Mouse (Mus musculus) forebrain, embryonic 15.5 days (tissue): ENCODE data around the gene Il25. TPM values are rescaled to one million over a fixed set of nuclear protein-coding genes. Genes with fewer than 3 reads are reported as not detected.
A peak's percentile ranks its signal among the peaks of the same experiment; 100 is the strongest.

Experiments
- ATAC-seq: fragments of 200-750 bp; cut with Nextera tagmentation; replicated peaks from 2 replicates; pipeline ENCODE4 v1.8.0; 2017; ENCODE audit warnings: mild to moderate bottlenecking, moderate TSS enrichment, moderate library complexity
- H3K27ac ChIP-seq: fragments of 300-500 bp; sonication (generic); replicated peaks from 2 replicates; pipeline ENCODE4 v1.5.1; 2015; ENCODE audit warnings: mild to moderate bottlenecking, inconsistent platforms
- H3K27me3 ChIP-seq: fragments of 300-500 bp; sonication (generic); 2 replicates; pipeline ENCODE4 v1.6.1; 2015; ENCODE audit warnings: inconsistent platforms
- H3K36me3 ChIP-seq: fragments of 300-500 bp; sonication (generic); 2 replicates; pipeline ENCODE4 v1.6.1; 2015; ENCODE audit warnings: mild to moderate bottlenecking, inconsistent platforms
- H3K4me1 ChIP-seq: fragments of 300-500 bp; sonication (generic); 2 replicates; pipeline ENCODE4 v1.6.1; 2015; ENCODE audit warnings: inconsistent platforms
- H3K4me2 ChIP-seq: fragments of 300-500 bp; sonication (generic); replicated peaks from 2 replicates; pipeline ENCODE4 v1.6.1; 2015; ENCODE audit warnings: mild to moderate bottlenecking, inconsistent platforms
- H3K4me3 ChIP-seq: fragments of 300-500 bp; sonication (generic); 2 replicates; pipeline ENCODE4 v1.5.1; 2015; ENCODE audit warnings: mild to moderate bottlenecking, inconsistent platforms
- H3K9ac ChIP-seq: fragments of 300-500 bp; sonication (generic); replicated peaks from 2 replicates; pipeline ENCODE4 v1.6.1; 2015; ENCODE audit warnings: mild to moderate bottlenecking, inconsistent platforms
- H3K9me3 ChIP-seq: fragments of 300-500 bp; sonication (generic); 2 replicates; pipeline ENCODE4 v1.6.1; 2016; ENCODE audit warnings: inconsistent platforms
- WGBS: fragments of 180-500 bp; shearing (Covaris S2); methylation state at CpG from one replicate; pipeline ENCODE4 v1.1.7; 2015; ENCODE audit warnings: mixed read lengths; 5-methylcytosine and 5-hydroxymethylcytosine counted together
- polyA plus RNA-seq: library from polyadenylated mRNA; unstranded; fragments of >200 nt; fragmentation: Nextera tagmentation; extraction: Ambion mirVana; gene quantifications from 2 replicates; pipeline ENCODE4 v1.2.1, GENCODE M21; 2015

Gene Il25
- 0.27 and 0.29 TPM in 2 replicates for polyA plus RNA-seq

DNA sequence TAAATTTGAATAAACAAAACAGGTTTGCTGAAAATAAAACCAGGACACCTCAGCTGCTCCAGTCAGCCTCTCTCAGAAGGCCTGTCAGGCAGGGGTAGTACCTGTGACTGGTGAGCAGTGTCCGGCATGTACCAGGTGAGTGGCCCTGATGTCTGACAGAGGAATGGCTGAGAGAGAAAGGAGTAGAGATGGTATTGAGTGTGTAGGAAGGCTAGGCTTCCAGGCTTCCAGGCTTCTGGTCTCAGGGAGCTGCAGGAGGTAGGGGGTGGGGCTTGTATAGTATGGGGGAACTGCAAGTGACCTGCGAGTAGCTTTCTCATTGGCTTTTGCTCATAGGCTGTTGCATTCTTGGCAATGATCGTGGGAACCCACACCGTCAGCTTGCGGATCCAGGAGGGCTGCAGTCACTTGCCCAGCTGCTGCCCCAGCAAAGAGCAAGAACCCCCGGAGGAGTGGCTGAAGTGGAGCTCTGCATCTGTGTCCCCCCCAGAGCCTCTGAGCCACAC is at the start of gene Il25:
TSS of gene Il25 (plus strand) at position 51 of the 506 bp plus-strand sequence.
- H3K4me3 ChIP-seq = no peak within 1 kb of the TSS
- H3K27ac ChIP-seq = no peak within 1 kb of the TSS
- H3K27me3 ChIP-seq = no peaks in the 10 kb centered on the region
- H3K36me3 ChIP-seq = no peaks in the 10 kb centered on the region
- WGBS = 35% methylated on average over 6 of the region's 6 CpGs
- no peak within 1 kb of the TSS for H3K4me2 ChIP-seq
- no peak within 1 kb of the TSS for H3K9ac ChIP-seq
- peaks cover 15% of the 10 kb centered on the region for H3K4me1 ChIP-seq
- no peaks in the 10 kb centered on the region for H3K9me3 ChIP-seq
- no peak for ATAC-seq

GRCm38 (mm10) chr14:54883154-54884021 is 49.1 kb upstream of the Il25 start, which contains the start of the genes Bcl2l2 and Gm20521:
Gene Bcl2l2, plus strand, starts transcription at chr14:54883377.
Gene Gm20521, plus strand, starts transcription at chr14:54883441.
- WGBS = under 1% methylated on average over 27 of the region's 27 CpGs

GRCm38 (mm10) chr14:54884022-54884712 is 48.3 kb upstream of the Il25 start:
- Histone ChIP-seq H3K9ac (peak overlapping the region; percentile 73), H3K4me2 (peak overlapping the region; percentile 74), H3K4me1 (peaks cover 26% of the 10 kb centered on the region), H3K27me3 (no peaks in the 10 kb centered on the region), H3K4me3 (peak overlapping the region; percentile 57), H3K27ac (peak overlapping the region; percentile 85), H3K36me3 (no peaks in the 10 kb centered on the region), H3K9me3 (no peaks in the 10 kb centered on the region)
- WGBS = 32% methylated on average over 21 of the region's 21 CpGs
- ATAC-seq = peak; percentile 2; the same call in 1 of the 2 replicates

More at GRCm38 (mm10) chr14:54883154-54884021, 49.1 kb upstream of the Il25 start, which contains the start of the genes Bcl2l2 and Gm20521:
- Histone ChIP-seq H3K4me2 (peak within 1 kb of the TSS; percentile 74), H3K9ac (peak within 1 kb of the TSS; percentile 73), H3K4me1 (peaks cover 26% of the 10 kb centered on the region), H3K9me3 (no peaks in the 10 kb centered on the region), H3K27me3 (no peaks in the 10 kb centered on the region), H3K4me3 (peak within 1 kb of the TSS; percentile 57), H3K36me3 (no peaks in the 10 kb centered on the region), H3K27ac (peak within 1 kb of the TSS; percentile 85)
- ATAC-seq = peak; percentile 83

- H3K9me3 ChIP-seq = no peaks in the 10 kb centered on the region
- H3K4me2 ChIP-seq = no peak overlapping the region
- ATAC-seq = no peak
- H3K4me1 ChIP-seq = peaks cover 26% of the 10 kb centered on the region
- H3K9ac ChIP-seq = peak overlapping the region; percentile 32
- H3K27me3 ChIP-seq = no peaks in the 10 kb centered on the region
- no peak overlapping the region for H3K27ac ChIP-seq
- no peaks in the 10 kb centered on the region for H3K36me3 ChIP-seq
- no peak overlapping the region for H3K4me3 ChIP-seq
- 93% methylated on average over 11 of the region's 11 CpGs for WGBS
Measured at GRCm38 (mm10) chr14:54885309-54885708, 47.2 kb upstream of the Il25 start.

- Histone ChIP-seq H3K4me3 (peak within 1 kb of the TSS; percentile 90), H3K27ac (peak within 1 kb of the TSS; percentile 92), H3K9ac (peak within 1 kb of the TSS; percentile 53), H3K4me2 (peak within 1 kb of the TSS; percentile 51), H3K9me3 (no peaks in the 10 kb centered on the region), H3K27me3 (no peaks in the 10 kb centered on the region), H3K36me3 (peaks cover 18% of the 10 kb centered on the region), H3K4me1 (peaks cover 23% of the 10 kb centered on the region)
- whole genome bisulfite sequencing = 93% methylated on average over 3 of the region's 3 CpGs
- ATAC-seq = no peak
Measured at GRCm38 (mm10) chr14:54892200-54892599, 40.3 kb upstream of the Il25 start, which contains the start of gene Pabpn1. Gene Pabpn1, plus strand, starts transcription at chr14:54892500.

- H3K4me2 ChIP-seq = peak overlapping the region; percentile 64
- peaks cover 30% of the 10 kb centered on the region for H3K36me3 ChIP-seq
- no peaks in the 10 kb centered on the region for H3K9me3 ChIP-seq
- peak overlapping the region; percentile 94 for H3K27ac ChIP-seq
- no peaks in the 10 kb centered on the region for H3K27me3 ChIP-seq
- peak overlapping the region; percentile 98 for H3K9ac ChIP-seq
- peak overlapping the region; percentile 90 for H3K4me3 ChIP-seq
- peak; percentile 99 for ATAC-seq
- H3K4me1 ChIP-seq = peaks cover 24% of the 10 kb centered on the region
- under 1% methylated on average over 38 of the region's 38 CpGs for WGBS
Measured at GRCm38 (mm10) chr14:54893651-54894181, 38.8 kb upstream of the Il25 start.

DNA sequence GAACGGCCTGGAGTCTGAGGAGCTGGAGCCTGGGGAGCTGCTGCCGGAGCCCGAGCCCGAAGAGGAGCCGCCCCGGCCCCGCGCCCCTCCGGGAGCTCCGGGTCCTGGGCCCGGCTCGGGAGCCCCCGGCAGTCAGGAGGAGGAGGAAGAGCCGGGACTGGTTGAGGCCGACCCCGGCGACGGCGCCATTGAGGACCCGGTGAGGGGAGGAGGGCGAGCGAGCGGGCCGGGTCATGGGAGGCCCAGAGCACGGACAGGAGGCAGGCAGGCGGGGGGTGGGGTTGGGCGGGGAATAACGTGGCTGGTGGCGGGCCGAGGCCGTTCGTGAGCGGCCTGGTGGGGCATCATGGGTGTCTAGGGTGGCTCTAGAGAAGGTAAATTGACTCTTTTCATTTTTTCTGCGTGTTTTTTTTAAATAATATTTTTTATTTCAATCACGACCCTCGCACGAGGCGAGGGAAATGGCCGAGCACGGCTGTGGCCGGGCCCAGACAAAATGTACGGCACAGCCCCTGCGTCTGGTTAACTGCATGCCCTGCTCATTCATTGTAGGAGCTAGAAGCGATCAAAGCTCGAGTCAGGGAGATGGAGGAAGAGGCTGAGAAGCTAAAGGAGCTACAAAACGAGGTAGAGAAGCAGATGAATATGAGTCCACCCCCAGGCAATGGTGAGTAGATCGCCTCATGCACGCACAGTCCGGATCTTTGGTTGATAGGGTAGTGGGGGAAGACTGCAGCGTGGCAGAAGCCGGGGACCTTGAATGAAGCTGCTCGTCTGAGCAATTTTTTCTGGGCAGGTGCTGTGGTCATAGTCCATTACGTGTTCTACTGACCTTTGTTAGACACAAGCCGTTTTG is 38.0 kb upstream of the Il25 start:
- Histone ChIP-seq H3K9me3 (no peaks in the 10 kb centered on the region), H3K4me3 (peak overlapping the region; percentile 90)

GRCm38 (mm10) chr14:54897445-54897844 is 35.0 kb upstream of the Il25 start:
- ATAC-seq = no peak
- no peaks in the 10 kb centered on the region for H3K9me3 ChIP-seq
- WGBS = 75% methylated on average over 2 of the region's 2 CpGs
- peak overlapping the region; percentile 31; the same call in 1 of the 2 replicates for H3K27ac ChIP-seq
- H3K4me3 ChIP-seq = no peak overlapping the region
- H3K4me1 ChIP-seq = peaks cover 24% of the 10 kb centered on the region
- peaks cover 36% of the 10 kb centered on the region for H3K36me3 ChIP-seq
- no peak overlapping the region for H3K4me2 ChIP-seq
- no peaks in the 10 kb centered on the region for H3K27me3 ChIP-seq
- no peak overlapping the region for H3K9ac ChIP-seq

More for the DNA sequence above, 38.0 kb upstream of the Il25 start:
- H3K4me2 ChIP-seq = peak overlapping the region; percentile 64
- peak overlapping the region; percentile 94 for H3K27ac ChIP-seq
- WGBS = under 1% methylated on average over 52 of the region's 54 CpGs
- peaks cover 36% of the 10 kb centered on the region for H3K36me3 ChIP-seq
- no peaks in the 10 kb centered on the region for H3K27me3 ChIP-seq
- peak overlapping the region; percentile 98 for H3K9ac ChIP-seq
- peak; percentile 55 for ATAC-seq
- peaks cover 24% of the 10 kb centered on the region for H3K4me1 ChIP-seq

GRCm38 (mm10) chr14:54900383-54900782 is 32.1 kb upstream of the Il25 start:
- Histone ChIP-seq H3K27ac (peak overlapping the region; percentile 6; the same call in 1 of the 2 replicates), H3K9ac (no peak overlapping the region), H3K4me3 (no peak overlapping the region), H3K9me3 (no peaks in the 10 kb centered on the region), H3K4me2 (no peak overlapping the region), H3K27me3 (no peaks in the 10 kb centered on the region), H3K36me3 (peaks cover 44% of the 10 kb centered on the region), H3K4me1 (peaks cover 18% of the 10 kb centered on the region)
- ATAC-seq = peak; percentile 59
- under 1% methylated on average over 3 of the region's 3 CpGs for WGBS

DNA sequence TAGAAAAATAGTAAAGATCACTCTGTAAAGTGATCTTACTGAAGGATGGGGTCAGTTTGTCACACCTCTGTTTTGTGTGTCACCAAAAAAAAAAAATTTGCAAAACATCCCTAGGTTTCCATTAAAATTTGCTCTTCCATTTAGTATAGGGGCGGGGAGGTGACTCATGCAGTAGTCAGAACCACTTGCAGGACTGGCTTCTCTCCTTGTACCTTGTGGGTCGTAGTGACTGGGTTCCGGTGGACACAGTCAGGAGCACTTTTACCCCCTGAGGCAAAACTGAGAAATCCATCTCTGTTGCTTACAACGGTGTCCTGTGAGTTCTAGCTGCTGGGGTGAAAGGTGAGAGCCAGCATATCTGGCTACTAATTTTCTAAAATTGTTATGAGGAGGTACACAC is 28.9 kb upstream of the Il25 start:
- H3K4me2 ChIP-seq = no peak overlapping the region
- H3K4me3 ChIP-seq = no peak overlapping the region
- no peaks in the 10 kb centered on the region for H3K4me1 ChIP-seq
- ATAC-seq = no peak
- H3K9me3 ChIP-seq = no peaks in the 10 kb centered on the region
- no peak overlapping the region for H3K27ac ChIP-seq
- WGBS = 90% methylated on average over 4 of the region's 4 CpGs
- H3K9ac ChIP-seq = no peak overlapping the region
- no peaks in the 10 kb centered on the region for H3K27me3 ChIP-seq
- H3K36me3 ChIP-seq = peaks cover 46% of the 10 kb centered on the region

DNA sequence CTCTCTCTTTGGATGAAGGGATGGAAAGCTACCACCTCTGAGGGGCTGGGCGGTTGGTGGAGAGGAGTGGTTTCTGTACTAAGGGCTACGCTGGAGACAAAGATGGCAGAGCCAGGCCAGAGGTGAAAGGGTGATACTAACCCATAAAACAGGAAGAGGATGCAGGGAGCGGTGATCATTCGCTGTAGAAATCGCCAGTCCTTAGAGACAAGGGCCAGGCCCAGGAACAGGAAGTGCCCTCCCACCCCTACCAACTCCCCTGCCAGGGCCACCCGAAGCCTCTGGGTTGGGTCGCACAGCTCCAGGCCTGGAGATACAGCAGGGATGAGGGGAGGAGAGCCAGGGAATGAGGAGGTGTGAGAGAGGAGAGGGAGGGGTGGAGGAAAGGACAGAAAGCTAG is 23.8 kb upstream of the Il25 start:
- peaks cover 48% of the 10 kb centered on the region for H3K36me3 ChIP-seq
- peaks cover 20% of the 10 kb centered on the region for H3K4me1 ChIP-seq
- H3K4me3 ChIP-seq = no peak overlapping the region
- H3K4me2 ChIP-seq = no peak overlapping the region
- no peak for ATAC-seq
- no peaks in the 10 kb centered on the region for H3K27me3 ChIP-seq
- no peak overlapping the region for H3K27ac ChIP-seq
- no peaks in the 10 kb centered on the region for H3K9me3 ChIP-seq
- WGBS = 86% methylated on average over 7 of the region's 7 CpGs
- H3K9ac ChIP-seq = no peak overlapping the region
